ENCODE assay signal across 8 mouse cellular contexts in the genomic region with DNA sequence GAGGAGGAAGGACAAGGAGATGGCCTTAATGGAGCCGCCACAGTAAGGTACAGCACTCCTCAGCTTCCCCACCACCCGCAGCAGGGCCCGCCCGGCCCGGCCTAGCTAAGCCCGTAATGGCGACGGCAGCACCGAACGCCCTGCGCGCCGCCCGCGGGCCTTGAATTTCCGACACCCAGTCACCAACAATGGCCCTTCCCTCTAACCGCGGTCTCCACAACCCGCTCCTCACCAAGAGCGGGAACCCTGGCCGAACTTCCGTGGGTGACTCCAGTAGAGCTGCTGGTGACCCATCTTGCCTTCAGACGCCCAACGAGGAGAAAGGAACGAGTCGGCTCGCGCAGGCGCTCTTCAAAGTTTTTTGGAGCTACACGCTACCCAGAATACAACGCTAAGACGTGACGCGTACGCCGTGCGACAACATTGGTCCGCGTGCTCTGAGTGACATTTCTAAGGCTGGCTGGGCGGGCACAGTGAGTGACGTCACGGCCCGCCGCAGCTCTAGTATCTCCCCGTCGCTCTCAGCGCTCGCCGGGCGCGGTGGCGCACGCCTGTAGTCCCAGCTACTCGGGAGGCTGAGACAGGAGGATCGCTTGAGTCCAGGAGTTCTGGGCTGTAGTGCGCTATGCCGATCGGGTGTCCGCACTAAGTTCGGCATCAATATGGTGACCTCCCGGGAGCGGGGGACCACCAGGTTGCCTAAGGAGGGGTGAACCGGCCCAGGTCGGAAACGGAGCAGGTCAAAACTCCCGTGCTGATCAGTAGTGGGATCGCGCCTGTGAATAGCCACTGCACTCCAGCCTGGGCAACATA. TPM values are rescaled to one million over a fixed set of nuclear protein-coding genes. Genes with fewer than 3 reads are reported as not detected.
DNase-seq lines count a peak whose midpoint lies in the region; ATAC-seq and TF ChIP-seq lines count a peak whose summit lies in the region.
"Not testable (repeated sequence)": the region's sequence is repeated elsewhere in the genome, so short reads cannot be mapped to it uniquely, and the experiment has no call there.

Gene Rps29 (minus strand): TSS at position 422 of the 813 bp plus-strand sequence.

- DNase-seq in brain, embryonic 14.5 days (ENCODE audit: low read depth): peak; percentile 100
- peak; percentile 97 for DNase-seq in liver, adult 2 months (ENCODE audit: extremely low read depth, low read depth, low spot score)
- peak; percentile 100 for DNase-seq in splenic B cell, adult 2 months (ENCODE audit: low read depth, low spot score)

- WGBS in heart, embryonic 11.5 days (ENCODE audit: insufficient replicate concordance): under 1% methylated on average over 56 of the region's 68 CpGs
- whole genome bisulfite sequencing in kidney, embryonic 16.5 days: under 1% methylated on average over 45 of the region's 68 CpGs
- under 1% methylated on average over 60 of the region's 68 CpGs for WGBS in liver, adult 2 months

- H3K27ac ChIP-seq in heart, embryonic 11.5 days (ENCODE audit: low read depth, low read length): peak within 1 kb of the TSS; percentile 91
- H3K27ac ChIP-seq in kidney, embryonic 16.5 days (ENCODE audit: low read length): peak within 1 kb of the TSS; percentile 96
- peak within 1 kb of the TSS; percentile 80 for H3K27ac ChIP-seq in liver, adult 2 months (replicated peaks; ENCODE audit: insufficient read depth, low read depth, low read length)

- H3K4me3 ChIP-seq in C2C12 (ENCODE audit: insufficient read depth, poor library complexity, severe bottlenecking) (peak within 1 kb of the TSS; percentile 73), myocyte (peak within 1 kb of the TSS; percentile 69)
- peak within 1 kb of the TSS; percentile 91 for H3K4me3 ChIP-seq in erythroblast, embryonic 14.5 days (replicated peaks)
- H3K4me3 ChIP-seq in heart, embryonic 11.5 days (ENCODE audit: low read depth, low read length): peak within 1 kb of the TSS; percentile 79
- H3K4me3 ChIP-seq in kidney, embryonic 16.5 days (ENCODE audit: low read length): peak within 1 kb of the TSS; percentile 80
- H3K4me3 ChIP-seq in liver, adult 2 months (ENCODE audit: insufficient read depth, low read depth, low read length): peak within 1 kb of the TSS; percentile 89

- H3K4me1 ChIP-seq in erythroblast, embryonic 14.5 days (ENCODE audit: control insufficient read depth): peaks cover 29% of the 10 kb centered on the region
- H3K4me1 ChIP-seq in heart, embryonic 11.5 days (ENCODE audit: control insufficient read depth, insufficient read depth, low read length); kidney, embryonic 16.5 days (ENCODE audit: insufficient read depth, low read length); liver, adult 2 months (ENCODE audit: control insufficient read depth, insufficient read depth, low read length): not testable (repeated sequence)

- H3K4me2 ChIP-seq in heart, embryonic 11.5 days: peak within 1 kb of the TSS; percentile 74
- peak within 1 kb of the TSS; percentile 81 for H3K4me2 ChIP-seq in kidney, embryonic 16.5 days (replicated peaks; ENCODE audit: low read depth, low read length)
- H3K4me2 ChIP-seq in myocyte (ENCODE audit: low read depth): peak within 1 kb of the TSS; percentile 90

- H3K9me3 ChIP-seq in erythroblast, embryonic 14.5 days (ENCODE audit: control insufficient read depth, low read length); heart, embryonic 11.5 days (replicated peaks; ENCODE audit: control insufficient read depth, low read length); kidney, embryonic 16.5 days (ENCODE audit: low read length): not testable (repeated sequence)

- peak; percentile 98 for ATAC-seq in heart, embryonic 11.5 days (replicated peaks; ENCODE audit: insufficient number of reproducible peaks, low FRiP score, low TSS enrichment)
- peak; percentile 99 for ATAC-seq in kidney, embryonic 16.5 days (ENCODE audit: low FRiP score, low TSS enrichment)

- H3K36me3 ChIP-seq in C2C12 (ENCODE audit: control insufficient read depth, insufficient read depth) (peaks cover 29% of the 10 kb centered on the region), myocyte (ENCODE audit: control insufficient read depth, insufficient read depth) (peaks cover 23% of the 10 kb centered on the region)
- H3K36me3 ChIP-seq in erythroblast, embryonic 14.5 days (ENCODE audit: control insufficient read depth): peaks cover 33% of the 10 kb centered on the region
- peaks cover 18% of the 10 kb centered on the region for H3K36me3 ChIP-seq in heart, embryonic 11.5 days (ENCODE audit: control insufficient read depth, insufficient read depth, low read length)
- peaks cover 18% of the 10 kb centered on the region for H3K36me3 ChIP-seq in kidney, embryonic 16.5 days (ENCODE audit: insufficient read depth, low read length)
- H3K36me3 ChIP-seq in liver, adult 2 months (ENCODE audit: control insufficient read depth, insufficient read depth, low read length): peaks cover 20% of the 10 kb centered on the region
- H3K36me3 ChIP-seq in splenic B cell, adult 2 months (ENCODE audit: control insufficient read depth, insufficient read depth, low read length, poor library complexity, severe bottlenecking): not testable (repeated sequence)

- peak within 1 kb of the TSS; percentile 95 for H3K9ac ChIP-seq in heart, embryonic 11.5 days (ENCODE audit: low read depth, low read length)
- H3K9ac ChIP-seq in kidney, embryonic 16.5 days (replicated peaks; ENCODE audit: low read length): peak within 1 kb of the TSS; percentile 87
- peak within 1 kb of the TSS; percentile 93 for H3K9ac ChIP-seq in liver, adult 2 months (ENCODE audit: low read depth, low read length)

- H3K27me3 ChIP-seq in C2C12 (ENCODE audit: control insufficient read depth, insufficient read depth, insufficient read length); erythroblast, embryonic 14.5 days (ENCODE audit: control insufficient read depth); heart, embryonic 11.5 days (ENCODE audit: control insufficient read depth, insufficient read depth, low read length); kidney, embryonic 16.5 days (ENCODE audit: insufficient read depth, low read length); liver, adult 2 months (ENCODE audit: control insufficient read depth, insufficient read depth, low read length); myocyte (ENCODE audit: control insufficient read depth, insufficient read depth, insufficient read length); splenic B cell, adult 2 months (ENCODE audit: control insufficient read depth, insufficient read depth, low read length, poor library complexity, severe bottlenecking): not testable (repeated sequence)

- H3K79me3 ChIP-seq in C2C12 (ENCODE audit: low read depth): peaks cover 12% of the 10 kb centered on the region

- H3K79me2 ChIP-seq in C2C12 (ENCODE audit: control insufficient read depth, insufficient read depth) (peaks cover 22% of the 10 kb centered on the region), myocyte (ENCODE audit: control insufficient read depth, insufficient read depth) (peaks cover 15% of the 10 kb centered on the region)
- H3K79me2 ChIP-seq in liver, adult 2 months (ENCODE audit: control insufficient read depth, insufficient read depth, low read length): not testable (repeated sequence)

- not testable (repeated sequence) for TF ChIP-seq CTCF in C2C12 (IDR thresholded peaks at IDR 0.05; ENCODE audit: control insufficient read depth, insufficient read depth, insufficient read length); brain, embryonic 14.5 days (IDR thresholded peaks at IDR 0.05; ENCODE audit: borderline replicate concordance, extremely low read depth, insufficient read depth, insufficient read length); liver, adult 2 months (IDR thresholded peaks at IDR 0.05; ENCODE audit: low read depth, low read length)

- TF ChIP-seq POLR2A in brain, embryonic 14.5 days (IDR thresholded peaks at IDR 0.05; ENCODE audit: borderline replicate concordance, extremely low read depth, insufficient read depth, insufficient read length, poor library complexity, severe bottlenecking): peak; percentile 30; the same call in 1 of the 2 replicates
- TF ChIP-seq POLR2A in liver, adult 2 months (IDR thresholded peaks at IDR 0.05; ENCODE audit: extremely low read depth, insufficient read depth, low read length): peak; percentile 88
- peak; percentile 63 for TF ChIP-seq POLR2A in myocyte (IDR thresholded peaks at IDR 0.05; ENCODE audit: insufficient read length, low read depth)

- H3ac ChIP-seq in C2C12 (ENCODE audit: control insufficient read depth, insufficient read length, low read depth) (peak within 1 kb of the TSS; percentile 94), myocyte (ENCODE audit: control insufficient read depth, insufficient read length) (peak within 1 kb of the TSS; percentile 97)

TF ChIP-seq in C2C12, 6 proteins besides CTCF, POLR2A, EP300 and RAD21:
- TF ChIP-seq MAX (IDR thresholded peaks at IDR 0.05): peak; percentile 75

TF ChIP-seq in myocyte, 11 proteins besides CTCF, POLR2A, EP300 and RAD21:
- TF ChIP-seq POLR2AphosphoS2 (IDR thresholded peaks at IDR 0.05; ENCODE audit: insufficient read length, low read depth): peak; percentile 76

RNA-seq across cellular contexts. Expression of gene Rps29, which starts in this region (rescaled TPM):
- polyA plus RNA-seq in C2C12 (2012; fragmentation: generic; extraction: Trizol) (10,268 TPM), myocyte (2012; fragmentation: generic; extraction: Trizol) (6,498 TPM)
- 1,659 and 2,656 TPM in 2 replicates for polyA plus RNA-seq in brain, embryonic 14.5 days (2012; rRNA removed)
- polyA plus RNA-seq in erythroblast, embryonic 14.5 days (2012): 65.5 and 410 TPM in 2 replicates
- polyA plus RNA-seq in heart, embryonic 11.5 days (2014; fragmentation: Nextera tagmentation; extraction: Ambion mirVana): 1,249 and 1,400 TPM in 2 replicates
- polyA plus RNA-seq in kidney, embryonic 16.5 days (2015; fragmentation: Nextera tagmentation; extraction: Ambion mirVana): 1,392 and 1,476 TPM in 2 replicates
- 137 and 202 TPM in 2 replicates for total RNA-seq in liver, adult 2 months (2014; rRNA removed)
- 779 and 865 TPM in 2 replicates for polyA plus RNA-seq in liver, adult 2 months (2012; rRNA removed)

Comparison
In these comparisons a context has a peak if more than half of its experiments do, and no peak if none do; other contexts are left out.
1. Peak in every context shown above with its lines: DNase-seq, ATAC-seq, H3K4me3 ChIP-seq and H3K27ac ChIP-seq.
2. POLR2A ChIP-seq: peak in every context shown above with its lines; median percentile 88 in liver, adult 2 months; 63 in myocyte; 30 in brain, embryonic 14.5 days.